Mouse (Mus musculus): ENCODE measurements around the gene Cbln1.
A peak's percentile ranks its signal among the peaks of the same experiment; 100 is the strongest.

Cbln1 gene

DNA sequence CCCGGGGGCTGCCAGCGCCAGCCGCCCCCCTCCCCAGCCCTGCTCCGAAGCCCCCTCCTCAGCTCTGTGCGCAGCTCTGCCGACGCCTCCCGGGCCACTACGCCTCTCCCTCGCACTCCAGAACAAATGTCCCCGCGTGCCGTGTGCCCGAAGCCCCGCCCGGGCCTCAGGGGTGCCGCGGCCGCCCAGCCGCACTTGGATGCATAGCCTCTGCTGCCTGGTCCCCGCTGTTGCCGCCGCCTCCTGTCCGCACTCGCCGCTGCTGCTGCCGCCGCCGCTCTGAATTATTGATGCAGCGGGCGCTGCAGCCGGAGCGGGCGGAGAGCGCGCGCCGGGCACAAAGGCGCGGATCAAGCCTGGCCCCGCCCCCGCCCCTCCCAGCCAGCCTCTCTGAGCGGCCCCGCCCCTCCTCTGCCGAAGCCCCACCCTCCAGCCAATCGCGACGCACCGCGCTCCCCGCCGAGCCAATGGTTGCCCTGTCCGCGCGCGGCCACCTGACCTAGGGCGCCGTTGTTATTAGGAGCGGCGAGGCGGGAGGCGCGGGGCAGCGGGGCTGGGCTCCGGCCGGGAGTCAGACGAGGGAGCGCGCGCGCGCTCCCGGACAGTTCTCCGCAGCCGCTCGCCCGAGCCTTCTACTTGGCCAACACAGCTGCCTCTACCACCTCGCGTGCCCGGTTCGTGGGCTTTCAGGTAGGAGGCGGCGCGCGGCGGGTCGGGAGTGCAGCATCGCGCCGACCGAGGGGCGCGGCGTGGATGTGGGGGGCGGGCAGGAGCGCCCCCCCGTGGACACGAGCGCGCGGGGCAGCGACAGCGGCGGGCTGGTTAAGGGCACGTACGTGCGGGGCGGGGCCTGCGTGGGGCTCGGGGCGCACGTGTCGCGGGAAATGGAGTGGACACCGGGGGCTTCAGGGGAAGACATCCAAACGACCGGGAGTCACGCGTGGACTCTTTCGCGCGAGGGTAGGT lies at the start of gene Cbln1:
Gene Cbln1, minus strand, starts transcription at position 339 of the 966 bp plus-strand sequence.
- peak; percentile 88 for DNase-seq (ENCODE audit: low spot score)

DNA sequence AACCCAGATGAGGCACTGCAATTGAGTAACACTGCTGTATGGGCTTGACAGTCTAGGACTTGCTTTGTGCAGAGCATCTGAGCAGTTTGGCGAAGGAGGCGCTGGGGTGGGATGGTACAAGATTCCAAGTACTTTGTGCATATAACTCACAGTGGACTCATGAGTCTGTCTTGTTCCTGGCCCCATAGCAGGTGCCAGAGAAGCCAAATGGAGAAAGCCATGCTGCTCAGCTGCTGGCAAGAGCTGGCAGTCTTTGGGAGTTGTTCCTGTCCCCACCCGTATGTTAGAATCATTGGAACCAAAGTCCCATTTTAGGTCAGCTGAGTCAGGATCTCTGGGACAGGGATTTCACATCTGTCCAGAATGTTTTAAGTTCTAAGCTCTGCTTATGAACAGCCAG lies 44.7 kb upstream of the Cbln1 start:
- DNase-seq (ENCODE audit: low spot score), result no peak

DNA sequence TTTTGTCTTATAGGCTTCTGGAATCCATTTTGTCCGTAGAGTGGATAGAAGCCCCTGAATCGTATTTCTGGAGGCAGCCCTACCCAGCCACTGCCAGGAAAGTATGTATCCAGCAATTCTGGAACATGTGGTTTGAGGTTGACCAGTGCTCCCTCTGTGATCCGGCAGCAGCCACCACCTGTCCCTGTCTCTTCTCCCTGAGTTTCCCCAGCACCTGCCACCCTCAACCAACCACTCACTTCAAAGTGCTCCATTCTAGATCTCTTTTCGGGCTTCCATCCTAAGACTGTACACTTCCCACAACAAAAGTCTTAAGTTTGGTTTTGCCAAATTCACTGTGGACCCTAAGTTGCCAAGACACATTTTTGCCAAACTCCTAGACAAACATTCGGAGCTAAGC lies 41.4 kb upstream of the Cbln1 start:
- no peak for DNase-seq (ENCODE audit: low spot score)

DNA sequence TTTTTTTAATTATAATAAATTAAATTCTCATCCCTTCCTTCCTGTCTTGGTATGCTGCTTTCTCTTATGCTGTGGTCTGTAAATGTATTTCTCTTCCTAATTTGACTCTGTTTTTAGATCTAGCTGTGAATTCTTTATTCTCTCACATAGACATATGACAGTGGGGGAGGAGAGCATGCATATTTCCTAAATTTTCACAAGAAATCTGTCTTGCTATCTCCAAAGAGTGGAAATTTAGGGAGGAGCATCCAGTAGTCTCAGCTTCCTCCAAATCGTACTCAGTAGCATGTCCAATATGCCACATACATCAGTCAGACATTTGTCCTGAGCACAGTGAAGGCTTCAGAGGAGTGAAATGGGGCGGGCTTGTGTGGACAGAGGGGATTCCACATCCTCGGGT lies 40.9 kb upstream of the Cbln1 start:
- DNase-seq (ENCODE audit: low spot score), result no peak

DNA sequence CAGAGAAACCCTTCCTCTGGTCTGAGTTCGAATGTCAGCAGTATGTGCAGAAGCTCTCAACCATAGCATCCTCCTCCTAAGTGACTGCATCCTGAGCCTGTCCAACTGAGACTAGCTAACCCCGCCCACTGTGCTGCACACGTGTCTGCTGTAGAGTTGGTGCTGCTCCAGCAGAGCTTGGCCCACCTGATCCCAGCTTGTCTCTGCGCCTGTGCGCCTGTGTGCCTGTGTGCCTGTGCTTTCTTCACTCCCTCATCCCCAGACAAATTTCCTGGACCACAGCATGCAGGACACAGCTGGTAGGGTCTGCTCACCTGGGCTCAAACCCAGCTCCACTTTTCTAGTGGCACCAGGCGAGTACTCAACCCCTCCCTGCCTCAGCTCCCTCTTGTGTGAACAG lies 40.2 kb upstream of the Cbln1 start:
- DNase-seq (ENCODE audit: low spot score), result no peak

DNA sequence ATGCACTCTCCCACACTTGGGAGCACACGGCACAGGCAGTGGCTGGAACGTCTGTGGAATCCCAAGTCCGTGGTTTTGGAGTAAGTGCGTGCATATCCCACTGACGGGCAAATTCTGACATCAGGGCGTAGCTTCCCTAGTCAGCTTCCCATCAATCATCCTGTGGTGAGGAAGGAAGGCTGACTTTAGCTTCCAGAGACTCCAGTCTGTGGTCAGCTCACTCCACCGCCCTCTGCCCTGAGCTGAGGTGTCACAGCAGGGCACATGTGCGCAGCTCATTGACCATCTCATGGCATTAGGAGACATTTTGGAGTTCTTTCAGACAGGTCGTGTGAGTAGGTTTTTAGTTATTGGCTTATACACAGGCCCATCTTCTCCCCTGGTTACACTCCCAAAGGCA lies 34.6 kb upstream of the Cbln1 start:
- DNase-seq (ENCODE audit: low spot score), result no peak

DNA sequence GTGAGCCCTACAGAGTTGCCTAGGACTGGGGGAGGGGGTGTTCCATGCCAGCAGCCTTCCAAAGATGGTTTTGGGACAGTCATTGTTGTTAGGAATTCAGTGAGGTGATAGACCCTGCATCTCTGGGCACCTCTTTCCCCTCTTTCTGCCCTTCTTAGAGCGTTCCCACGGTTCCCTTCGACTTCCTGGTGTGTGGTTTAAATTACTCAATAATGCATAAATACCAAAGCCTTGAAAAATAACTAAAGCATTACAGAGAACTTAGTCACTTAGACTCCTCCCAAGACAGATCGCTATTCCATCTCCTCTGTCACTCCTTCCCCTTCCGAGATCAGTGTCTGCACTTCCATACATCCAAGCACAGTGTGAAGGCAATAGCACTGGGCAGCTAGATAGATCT lies 32.0 kb upstream of the Cbln1 start:
- no peak for DNase-seq (ENCODE audit: low spot score)

DNA sequence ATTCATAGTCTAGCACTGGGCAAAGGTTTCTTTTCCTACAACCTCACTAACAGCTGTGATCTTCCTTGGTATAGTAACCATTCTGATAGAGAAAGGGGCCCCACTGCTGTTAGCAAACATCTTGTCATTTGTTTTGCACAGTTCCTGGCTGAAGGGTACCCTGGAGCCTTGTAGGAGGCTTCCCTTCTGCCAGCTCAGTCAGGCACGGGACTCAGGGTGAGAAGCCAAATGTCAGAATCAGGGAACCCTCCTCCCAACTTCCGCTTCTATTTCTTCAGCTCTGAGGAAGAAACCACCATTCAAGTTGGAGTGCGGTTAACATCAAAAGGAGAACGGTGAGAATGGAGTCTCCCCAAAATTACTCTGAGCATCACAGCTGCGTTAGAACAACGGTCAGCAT lies 30.3 kb upstream of the Cbln1 start:
- no peak for DNase-seq (ENCODE audit: low spot score)

DNA sequence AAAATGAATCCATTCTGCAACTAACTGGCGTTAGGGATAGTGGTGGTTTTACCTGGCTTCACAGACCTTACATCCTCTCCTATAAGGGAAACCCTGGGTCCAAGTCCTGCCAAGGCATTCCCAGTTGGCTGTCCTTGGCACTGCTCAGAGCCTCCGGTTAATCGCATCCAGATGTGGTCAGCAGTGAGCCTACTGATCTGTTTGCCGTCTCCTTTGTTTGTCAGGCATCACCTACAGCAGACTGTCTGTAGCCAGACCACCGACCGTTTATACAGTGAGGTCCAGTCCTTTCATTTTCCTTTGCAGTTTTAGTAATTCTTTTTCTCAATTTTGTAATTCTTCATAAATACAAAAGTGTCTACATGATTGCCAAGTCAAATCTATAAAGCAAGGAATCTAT lies 25.2 kb upstream of the Cbln1 start:
- DNase-seq (ENCODE audit: low spot score), result no peak

DNA sequence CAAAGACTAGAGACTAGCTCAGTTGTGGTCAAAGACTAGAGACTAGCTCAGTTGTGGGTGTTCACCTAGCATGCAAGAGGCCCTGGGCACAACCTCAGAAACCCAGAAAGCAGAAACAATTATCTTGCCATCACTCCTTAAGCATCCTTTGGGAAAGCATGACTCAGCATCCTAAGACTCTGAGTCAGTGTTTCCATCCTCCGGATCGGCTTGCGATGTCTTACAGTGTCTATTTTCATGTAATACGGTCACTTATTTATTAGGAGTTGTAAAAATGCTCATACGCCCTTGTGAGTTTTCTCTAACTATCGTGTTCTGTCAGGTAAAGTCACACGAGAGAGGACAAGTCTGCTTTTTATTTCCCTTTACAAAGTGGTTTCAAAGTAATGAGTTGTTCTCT lies 24.1 kb upstream of the Cbln1 start:
- DNase-seq (ENCODE audit: low spot score), result no peak

DNA sequence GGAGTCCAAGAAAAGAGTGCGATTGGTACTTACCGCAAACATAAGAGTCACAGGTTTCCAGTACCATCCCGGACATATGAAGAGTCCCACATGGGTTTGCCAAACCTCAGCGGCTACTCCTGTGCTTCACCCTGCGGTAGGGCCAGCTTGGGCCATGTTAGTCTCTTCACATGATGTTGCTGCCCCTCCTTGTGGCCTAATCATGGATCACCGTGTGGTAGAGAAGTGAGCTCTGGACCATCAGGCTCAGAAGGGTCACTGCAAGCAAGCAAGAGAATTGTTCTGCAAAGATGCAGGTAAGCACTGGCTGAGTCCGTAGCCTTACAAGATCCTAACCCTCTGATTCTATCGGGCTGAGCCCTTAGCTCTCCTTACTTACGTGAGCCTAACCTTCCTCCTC lies 22.5 kb upstream of the Cbln1 start:
- DNase-seq (ENCODE audit: low spot score), result no peak

DNA sequence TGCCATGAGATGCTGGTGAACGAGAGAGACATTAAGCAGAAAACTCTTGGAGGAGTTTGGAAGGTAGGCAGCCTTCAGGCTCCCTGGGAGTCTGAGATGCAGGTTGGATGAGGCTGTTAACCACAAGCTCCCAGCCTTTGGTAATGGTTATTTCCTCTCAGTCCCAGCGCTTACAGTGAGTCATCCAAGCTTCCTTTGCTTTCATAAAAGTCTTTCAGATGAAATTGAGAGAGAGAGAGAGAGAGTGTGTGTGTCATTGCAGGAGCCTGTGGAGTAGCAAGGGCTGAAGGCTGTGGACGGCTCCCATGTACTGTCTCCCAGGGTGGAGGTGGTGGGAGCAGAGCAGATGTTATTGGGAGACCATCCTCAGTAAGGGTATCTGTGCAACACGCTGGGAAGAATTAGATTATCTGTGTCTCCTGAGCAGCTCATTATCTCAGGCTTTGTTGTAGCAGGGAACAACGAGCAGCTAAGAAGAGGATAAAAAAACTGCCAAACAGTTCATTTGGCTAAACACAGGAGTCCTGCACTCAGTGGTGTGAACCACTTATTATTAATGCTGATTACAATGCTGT lies 17.5 kb upstream of the Cbln1 start:
- no peak for DNase-seq (ENCODE audit: low spot score)

DNA sequence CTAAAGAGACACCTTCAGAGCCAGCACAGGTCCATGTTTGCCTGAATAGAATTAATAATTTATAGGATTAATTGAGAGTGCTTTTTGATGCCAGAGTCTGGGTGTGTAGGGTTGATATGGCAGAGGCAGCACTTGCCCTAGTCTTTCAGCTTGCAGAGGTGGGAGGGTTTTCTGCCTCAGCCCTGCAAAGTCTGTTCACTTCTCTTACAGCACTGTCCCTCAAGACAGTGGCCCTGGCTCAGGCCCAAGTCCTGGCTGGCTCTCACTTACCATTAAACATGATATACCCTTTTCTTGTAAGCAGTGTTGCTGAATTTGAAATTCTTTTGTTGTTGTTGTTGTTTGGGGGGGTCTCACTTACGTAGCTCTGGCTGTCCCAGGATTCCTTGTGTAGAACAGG lies 9.0 kb upstream of the Cbln1 start:
- no peak for DNase-seq (ENCODE audit: low spot score)

DNA sequence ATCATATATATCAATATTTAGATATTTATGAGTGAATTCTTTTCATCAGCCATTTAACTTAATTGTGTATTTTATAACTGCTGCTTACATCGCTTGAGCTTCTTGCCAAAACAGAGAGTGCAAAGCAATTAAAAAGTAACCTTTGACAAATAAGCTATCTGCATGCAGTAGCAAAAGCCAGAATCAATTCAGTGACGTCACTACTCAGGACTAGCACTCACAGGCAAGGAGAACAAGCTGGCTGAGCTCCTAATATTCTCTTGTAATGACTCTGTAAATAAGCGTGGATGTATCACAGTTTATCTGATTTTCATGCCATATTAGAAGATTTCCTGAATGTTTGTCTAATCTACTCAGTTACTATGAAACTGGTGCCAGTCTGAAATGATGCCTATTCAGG lies 5.8 kb upstream of the Cbln1 start:
- no peak for DNase-seq (ENCODE audit: low spot score)

DNA sequence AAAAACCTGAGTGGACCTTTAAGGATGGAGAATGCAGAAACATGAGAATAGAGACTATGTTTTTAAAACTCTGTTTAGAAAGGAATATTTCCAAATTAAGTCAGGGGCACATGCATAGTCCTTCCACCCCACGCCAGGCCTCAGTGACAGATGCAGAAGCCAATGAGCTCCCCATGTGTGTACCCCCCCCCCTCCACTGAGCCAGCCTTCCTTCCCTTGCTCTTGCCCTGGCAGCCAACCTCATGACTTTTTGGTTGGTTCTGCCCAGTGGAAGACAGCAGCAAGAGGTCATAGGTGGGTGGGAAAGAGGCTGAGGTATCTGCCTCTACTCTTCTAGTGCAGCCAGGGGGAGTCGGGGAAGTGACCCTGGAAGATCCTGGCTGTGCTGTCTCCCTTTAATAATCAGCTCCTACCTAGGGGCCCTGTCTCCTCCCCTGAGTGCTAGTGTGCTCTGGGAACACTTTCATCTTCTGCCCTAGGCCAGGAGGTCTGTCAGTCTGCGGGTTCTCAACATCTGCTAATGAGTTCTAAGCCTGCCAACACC lies 4.8 kb upstream of the Cbln1 start:
- no peak for DNase-seq (ENCODE audit: low spot score)

DNA sequence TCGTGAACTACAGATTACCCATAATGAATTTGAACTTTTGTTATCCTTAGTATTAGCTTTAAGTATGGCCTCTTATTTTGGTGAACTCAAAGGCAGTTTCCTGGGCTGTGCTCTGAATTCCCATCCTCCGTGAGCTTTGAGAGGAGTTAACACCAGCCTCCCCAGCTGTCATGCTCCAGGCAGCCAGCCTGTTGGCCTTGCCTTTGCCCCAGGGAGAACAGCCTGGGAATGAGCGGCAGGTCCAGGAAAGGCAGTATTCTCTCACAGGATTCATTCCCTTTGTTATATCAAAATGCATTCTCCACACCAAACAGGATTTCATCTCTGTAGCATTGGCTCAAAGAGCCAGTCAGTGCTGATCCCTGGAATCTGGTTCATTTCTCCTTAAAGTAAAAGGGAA lies 3.1 kb upstream of the Cbln1 start:
- DNase-seq (ENCODE audit: low spot score), result no peak

DNA sequence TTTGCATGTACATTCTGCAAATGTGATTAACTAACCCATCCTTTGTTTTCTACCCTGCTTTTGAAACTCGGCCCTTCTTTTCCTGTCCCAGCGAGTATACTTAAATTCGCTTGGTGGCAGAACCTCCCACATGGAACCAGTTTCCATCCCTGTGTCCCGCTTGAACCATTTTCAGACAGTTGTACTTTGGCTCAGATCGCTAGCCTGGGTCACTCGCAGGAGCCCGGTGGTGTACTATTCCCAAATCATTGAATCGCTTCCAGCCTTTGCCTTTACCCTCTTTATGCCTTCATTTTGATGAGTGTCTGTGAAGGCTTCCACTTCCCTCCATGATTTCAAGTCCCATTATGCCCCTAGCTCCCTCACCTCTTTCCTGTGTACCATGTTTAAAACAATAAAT lies 2.0 kb upstream of the Cbln1 start:
- DNase-seq (ENCODE audit: low spot score), result no peak

DNA sequence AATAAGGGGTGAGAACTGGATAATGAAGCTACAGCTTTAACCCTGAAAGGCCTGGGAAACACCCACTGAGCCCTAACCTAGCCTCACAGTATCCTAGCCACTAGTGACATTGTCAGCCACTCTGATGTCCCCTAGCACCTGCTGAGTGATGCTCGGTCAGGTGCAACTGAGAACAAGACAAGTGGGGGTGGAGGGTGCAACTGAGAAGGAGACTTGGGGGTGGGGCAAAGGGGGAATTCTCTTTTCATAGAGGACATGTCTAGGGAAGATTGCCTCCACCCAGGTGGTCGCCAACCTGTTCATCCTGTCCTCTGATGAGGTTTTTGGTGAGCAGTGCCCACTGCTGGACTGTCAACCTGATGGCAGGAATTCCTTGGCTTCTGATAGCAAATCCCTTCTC lies 1.5 kb upstream of the Cbln1 start:
- no peak for DNase-seq (ENCODE audit: low spot score)

DNA sequence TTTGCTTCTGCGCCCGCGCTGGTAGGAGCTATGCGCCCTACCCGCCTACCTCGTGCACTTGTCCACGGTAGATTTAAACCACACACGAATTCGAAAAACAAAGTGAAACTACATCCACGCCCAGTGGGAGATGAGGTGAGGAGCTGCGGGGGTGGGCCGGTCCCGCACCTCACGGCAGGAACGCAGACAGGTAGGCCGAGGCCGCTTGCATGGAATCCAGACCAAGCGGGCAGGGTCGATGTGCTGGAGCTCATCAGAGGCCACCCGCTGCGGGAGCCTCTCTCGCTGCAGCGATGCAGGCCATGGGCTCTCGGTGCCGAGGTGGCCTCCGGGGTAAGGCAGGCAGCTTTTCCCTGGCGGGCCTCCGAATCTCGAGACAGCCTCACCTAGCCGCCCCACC lies 905 bp upstream of the Cbln1 start:
- peak; percentile 16 for DNase-seq (ENCODE audit: low spot score)

DNA sequence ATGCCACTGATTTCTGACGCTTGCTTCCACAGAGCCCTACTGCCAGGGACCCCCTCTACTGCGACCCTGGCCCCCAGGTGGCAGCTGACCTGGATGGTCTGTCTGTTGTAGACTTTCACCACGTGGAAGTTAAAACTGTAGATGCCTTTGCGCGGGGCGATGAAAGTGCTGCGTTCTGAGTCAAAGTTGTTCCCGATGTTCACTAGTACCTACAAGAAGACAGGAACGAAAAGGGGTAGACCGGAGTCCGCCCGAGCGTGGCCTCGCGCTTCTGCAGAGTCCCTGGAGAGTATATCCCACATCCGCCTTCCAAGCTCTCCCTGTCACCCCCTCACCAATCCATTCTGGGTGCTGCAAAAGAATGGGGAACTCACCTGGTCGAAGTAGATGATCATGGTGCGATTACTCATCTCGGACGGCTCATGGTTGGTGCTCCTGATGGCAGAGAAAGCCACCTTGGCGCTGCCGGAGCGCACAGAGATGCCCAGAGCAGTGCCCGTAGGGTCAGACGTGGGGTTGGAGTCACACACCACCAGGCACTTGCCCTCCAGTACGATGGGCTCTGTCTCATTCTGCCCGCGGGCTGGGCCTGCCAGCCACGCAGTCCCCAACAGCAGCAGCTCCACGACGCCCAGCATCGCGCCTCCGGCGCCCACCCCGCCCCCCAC lies 672 bp downstream of the Cbln1 start:
- DNase-seq (ENCODE audit: low spot score), result no peak

DNA sequence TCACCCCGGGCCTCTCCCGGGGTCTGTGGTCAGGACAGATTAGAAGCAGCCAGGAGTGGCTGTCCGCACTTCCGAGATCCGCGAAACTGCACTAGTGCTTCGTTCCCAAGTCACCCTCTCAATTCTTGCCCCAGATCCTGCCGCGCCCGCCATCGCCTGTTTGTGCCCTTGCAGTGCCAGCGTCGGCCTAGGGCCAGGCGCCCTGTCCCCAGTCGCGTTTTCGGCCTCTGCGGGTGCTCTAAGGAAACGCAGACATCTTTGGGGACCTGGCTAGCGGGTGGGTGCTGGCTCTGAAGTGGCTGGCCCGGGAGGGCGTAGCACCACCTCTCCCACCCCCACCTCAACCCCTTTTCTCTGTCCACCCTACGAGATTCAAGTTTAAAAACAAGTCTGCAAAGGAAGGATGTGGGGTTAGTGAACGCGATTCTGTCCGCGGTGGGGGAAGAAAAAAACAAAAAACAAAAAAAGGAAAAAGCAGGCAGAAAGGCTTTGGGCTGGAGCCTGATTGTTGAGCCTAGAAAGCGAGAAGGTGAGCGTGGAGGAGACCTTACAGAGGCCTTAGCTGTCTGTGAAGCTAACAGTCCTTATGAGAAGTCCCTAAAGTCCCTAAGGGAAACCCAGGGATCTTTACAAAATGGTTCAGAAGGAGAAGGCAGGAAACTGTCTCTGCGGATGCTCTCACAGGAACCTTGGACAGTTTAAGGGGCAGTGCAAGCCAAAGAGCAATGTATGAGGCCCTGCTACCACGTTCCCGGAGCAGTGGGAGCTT lies 1.4 kb downstream of the Cbln1 start:
- no peak for DNase-seq (ENCODE audit: low spot score)
